Comparison of ENCODE assay signal across 7 mouse cellular contexts in genomic region chr10:61976987-61977386, GRCm38 (mm10). TPM values are rescaled to one million over a fixed set of nuclear protein-coding genes. Genes with fewer than 3 reads are reported as not detected.
DNase-seq lines count a peak whose midpoint lies in the region; ATAC-seq and TF ChIP-seq lines count a peak whose summit lies in the region.

No protein-coding gene starts in this region.

- 10% methylated on average over 6 of the region's 6 CpGs for WGBS in kidney, embryonic 14.5 days
- WGBS in hindbrain, postnatal 0 days, result 11% methylated on average over 6 of the region's 6 CpGs

- peak overlapping the region; percentile 54; the same call in 1 of the 2 replicates for H3K4me3 ChIP-seq in kidney, embryonic 14.5 days (ENCODE audit: low read length)
- no peak overlapping the region for H3K4me3 ChIP-seq in cortical plate, adult 2 months (ENCODE audit: insufficient read depth, low read length)
- H3K4me3 ChIP-seq in hindbrain, postnatal 0 days (ENCODE audit: low read length), result no peak overlapping the region

- no peak for DNase-seq in kidney, postnatal 25 days
- DNase-seq in hindbrain, postnatal 0 days (ENCODE audit: low spot score), result no peak
- DNase-seq in lung, postnatal 10 days, result peak; percentile 79
- DNase-seq in layer of hippocampus, postnatal 36 days, result no peak

- no peaks in the 10 kb centered on the region for H3K36me3 ChIP-seq in kidney, embryonic 14.5 days (ENCODE audit: control insufficient read depth, insufficient read depth, low read length)
- H3K36me3 ChIP-seq in hindbrain, postnatal 0 days (ENCODE audit: insufficient read depth, low read length), result no peaks in the 10 kb centered on the region

- peaks cover 23% of the 10 kb centered on the region for H3K4me1 ChIP-seq in kidney, embryonic 14.5 days (ENCODE audit: control insufficient read depth, insufficient read depth, low read length)
- no peaks in the 10 kb centered on the region for H3K4me1 ChIP-seq in cortical plate, adult 2 months (ENCODE audit: control insufficient read depth, insufficient read depth, low read length)
- H3K4me1 ChIP-seq in hindbrain, postnatal 0 days (ENCODE audit: insufficient read depth, low read length), result peaks cover 12% of the 10 kb centered on the region

- H3K4me2 ChIP-seq in kidney, embryonic 14.5 days (replicated peaks; ENCODE audit: low read depth, low read length), result peak overlapping the region; percentile 24; the same call in 1 of the 2 replicates
- H3K4me2 ChIP-seq in hindbrain, postnatal 0 days (ENCODE audit: low read depth, low read length), result no peak overlapping the region

- no peaks in the 10 kb centered on the region for H3K9me3 ChIP-seq in kidney, embryonic 14.5 days (ENCODE audit: control insufficient read depth, low read length)
- no peaks in the 10 kb centered on the region for H3K9me3 ChIP-seq in hindbrain, postnatal 0 days (ENCODE audit: low read length)

- H3K9ac ChIP-seq in kidney, embryonic 14.5 days (ENCODE audit: low read depth, low read length), result no peak overlapping the region
- no peak overlapping the region for H3K9ac ChIP-seq in hindbrain, postnatal 0 days (replicated peaks; ENCODE audit: low read length)

- no peak for TF ChIP-seq POLR2A in cortical plate, adult 2 months (IDR thresholded peaks at IDR 0.05; ENCODE audit: extremely low read depth, insufficient read depth, low read length)

- TF ChIP-seq CTCF in cortical plate, adult 2 months (IDR thresholded peaks at IDR 0.05; ENCODE audit: extremely low read depth, insufficient read depth, low read length), result peak; percentile 35
- TF ChIP-seq CTCF in hindbrain, postnatal 0 days (IDR thresholded peaks at IDR 0.05; ENCODE audit: low read depth), result peak; percentile 23; the same call in 1 of the 2 replicates

- H3K27ac ChIP-seq in kidney, embryonic 14.5 days (ENCODE audit: low read depth, low read length), result no peak overlapping the region
- H3K27ac ChIP-seq in cortical plate, adult 2 months (ENCODE audit: insufficient read depth, low read length), result no peak overlapping the region
- H3K27ac ChIP-seq in hindbrain, postnatal 0 days, result no peak overlapping the region

- peaks cover 20% of the 10 kb centered on the region for H3K27me3 ChIP-seq in kidney, embryonic 14.5 days (ENCODE audit: control insufficient read depth, insufficient read depth, low read length)
- peaks cover 45% of the 10 kb centered on the region for H3K27me3 ChIP-seq in hindbrain, postnatal 0 days (ENCODE audit: insufficient read depth, low read length)

- ATAC-seq in kidney, embryonic 14.5 days (ENCODE audit: low FRiP score, low TSS enrichment), result peak; percentile 67; the same call in 1 of the 2 replicates
- ATAC-seq in hindbrain, postnatal 0 days, result peak; percentile 54; the same call in 1 of the 2 replicates
- ATAC-seq in erythroblast, adult 5-6 weeks (replicated peaks; ENCODE audit: low FRiP score, poor library complexity, severe bottlenecking), result no peak

RNA-seq across cellular contexts. Expression of gene Col13a1, which starts 1.9 kb away (rescaled TPM):
- 4.7 and 6.1 TPM in 2 replicates for polyA plus RNA-seq in kidney, embryonic 14.5 days (2014; fragmentation: Nextera tagmentation; extraction: Ambion mirVana)
- polyA plus RNA-seq in cortical plate, adult 2 months (2012; rRNA removed), result 0.98 and 1.1 TPM in 2 replicates
- 2.5 and 4.2 TPM in 2 replicates for total RNA-seq in hindbrain, postnatal 0 days (2014; rRNA removed)
- 1.6 and 1.7 TPM in 2 replicates for polyA plus RNA-seq in hindbrain, postnatal 0 days (2015; fragmentation: Nextera tagmentation; extraction: Ambion mirVana)
- 1 to 10 TPM in 1 of 2 experiments, under 1 TPM in 1; 0.80 to 1.7 TPM for total RNA-seq in layer of hippocampus, postnatal 36 days (2021)
- not detected in 2 replicates for total RNA-seq in erythroblast, adult 5-6 weeks (2015; ENCODE audit: low replicate concordance)
- not detected in 2 replicates for total RNA-seq in erythroblast, adult 5-6 weeks (2017; ENCODE audit: low replicate concordance)
